Comparison of ENCODE assay signal across 10 mouse cellular contexts in genomic region chr2:35171341-35171861, GRCm38 (mm10). TPM values are rescaled to one million over a fixed set of nuclear protein-coding genes. Genes with fewer than 3 reads are reported as not detected.
DNase-seq lines count a peak whose midpoint lies in the region; ATAC-seq and TF ChIP-seq lines count a peak whose summit lies in the region.
"Had no signal": no experiment of that assay in that cellular context is flagged by ENCODE, and none has a peak within 500 bp of the region (broad histone marks: within the 10 kb centered on the region; RNA-seq: fewer than 3 reads in every experiment).

No protein-coding gene starts in this region.

- 0 out of 2 replicates have a peak, but pooled peaks have one; percentile 36 for TF ChIP-seq EP300 in lung, postnatal 0 days (IDR thresholded peaks at IDR 0.05)

- peaks cover 80% of the 10 kb centered on the region for H3K36me3 ChIP-seq in heart, embryonic 15.5 days
- peaks cover 19% of the 10 kb centered on the region for H3K36me3 ChIP-seq in lung, postnatal 0 days (ENCODE audit: insufficient read depth, low read length)

- no peaks in the 10 kb centered on the region for H3K9me3 ChIP-seq in heart, embryonic 15.5 days (replicated peaks)
- no peaks in the 10 kb centered on the region for H3K9me3 ChIP-seq in lung, postnatal 0 days (ENCODE audit: low read length)
- H3K9me3 ChIP-seq: hindbrain, embryonic 15.5 days; megakaryocyte, embryonic 14.5 days had no signal

- no peak for TF ChIP-seq CTCF in lung, postnatal 0 days (IDR thresholded peaks at IDR 0.05)

- H3K27ac ChIP-seq in heart, embryonic 15.5 days = peak overlapping the region; percentile 89
- H3K27ac ChIP-seq in lung, postnatal 0 days (ENCODE audit: low read length) = peak overlapping the region; percentile 86
- H3K27ac ChIP-seq: hindbrain, embryonic 15.5 days had no signal

- H3K4me2 ChIP-seq in heart, embryonic 15.5 days = no peak overlapping the region
- H3K4me2 ChIP-seq in lung, postnatal 0 days (replicated peaks; ENCODE audit: low read depth, low read length) = no peak overlapping the region
- H3K4me2 ChIP-seq: hindbrain, embryonic 15.5 days had no signal

- H3K27me3 ChIP-seq in heart, embryonic 15.5 days = no peaks in the 10 kb centered on the region
- no peaks in the 10 kb centered on the region for H3K27me3 ChIP-seq in lung, postnatal 0 days (replicated peaks; ENCODE audit: insufficient read depth, low read length)
- H3K27me3 ChIP-seq: hindbrain, embryonic 15.5 days; megakaryocyte, embryonic 14.5 days had no signal

- peaks cover 24% of the 10 kb centered on the region for H3K4me1 ChIP-seq in heart, embryonic 15.5 days (replicated peaks)
- peaks cover 11% of the 10 kb centered on the region for H3K4me1 ChIP-seq in lung, postnatal 0 days (ENCODE audit: insufficient read depth, low read depth, low read length)
- H3K4me1 ChIP-seq: hindbrain, embryonic 15.5 days had no signal

- 57% methylated on average over 10 of the region's 10 CpGs for WGBS in heart, embryonic 15.5 days
- WGBS in lung, postnatal 0 days = 65% methylated on average over 10 of the region's 10 CpGs

- ATAC-seq in heart, embryonic 15.5 days (replicated peaks; ENCODE audit: insufficient number of reproducible peaks, insufficient read depth, low FRiP score, low read depth) = peak; percentile 88
- ATAC-seq in lung, postnatal 0 days = peak; percentile 96

- no peak overlapping the region for H3K4me3 ChIP-seq in heart, embryonic 15.5 days
- H3K4me3 ChIP-seq in lung, postnatal 0 days (ENCODE audit: low read depth, low read length) = no peak overlapping the region
- H3K4me3 ChIP-seq: hindbrain, embryonic 15.5 days; megakaryocyte, embryonic 14.5 days had no signal

- peak; percentile 85 to 92 for DNase-seq in adrenal gland, adult (ENCODE audit: inconsistent age in 2 of 2, low spot score in 1 of 2)
- DNase-seq in adrenal gland, postnatal 25 days = peak; percentile 60
- DNase-seq in lung, postnatal 0 days (ENCODE audit: low spot score) = peak; percentile 93
- no peak for DNase-seq in layer of hippocampus, postnatal 14 days (ENCODE audit: low spot score in 2 of 2)
- no peak for DNase-seq in B cell, adult 2 months
- no peak for DNase-seq in thymus, postnatal 0 days (ENCODE audit: low spot score)
- DNase-seq: retina, postnatal 1 day had no signal

- no peak overlapping the region for H3K9ac ChIP-seq in heart, embryonic 15.5 days
- H3K9ac ChIP-seq in lung, postnatal 0 days (replicated peaks; ENCODE audit: low read depth) = no peak overlapping the region
- H3K9ac ChIP-seq: hindbrain, embryonic 15.5 days had no signal

RNA-seq across cellular contexts. Expression of gene Rab14, which starts 29.5 kb away (rescaled TPM):
- 236 and 239 TPM in 2 replicates for total RNA-seq in adrenal gland, postnatal 25 days (2021)
- 238 and 318 TPM in 2 replicates for polyA plus RNA-seq in heart, embryonic 15.5 days (2015; fragmentation: Nextera tagmentation; extraction: Ambion mirVana)
- polyA plus RNA-seq in lung, postnatal 0 days (2015; fragmentation: Nextera tagmentation; extraction: Ambion mirVana) = 434 and 473 TPM in 2 replicates
- 100 to 1,000 TPM; 229 to 234 TPM for total RNA-seq in layer of hippocampus, postnatal 14 days (2021)
- 309 and 366 TPM in 2 replicates for polyA plus RNA-seq in thymus, postnatal 0 days (2015; fragmentation: Nextera tagmentation; extraction: Ambion mirVana)

Comparison
In these comparisons a context has a peak if more than half of its experiments do, and no peak if none do; other contexts are left out.
1. DNase-seq: peak in adrenal gland, adult (2 of 2), adrenal gland, postnatal 25 days (single experiment) and lung, postnatal 0 days (single experiment); none in layer of hippocampus, postnatal 14 days (0 of 2), B cell, adult 2 months (0 of 2) and thymus, postnatal 0 days (single experiment).